Mouse (Mus musculus) large intestine, adult 2 months (tissue): ENCODE results near the gene Nek8. TPM values are rescaled to one million over a fixed set of nuclear protein-coding genes. Genes with fewer than 3 reads are reported as not detected.

Experiments
- DNase-seq: peaks from one replicate; pipeline ENCODE4 v3.0.0-alpha.2; 2012; ENCODE audit warnings: low read depth, low spot score
- WGBS: fragments of 180-500 bp; shearing (Covaris S2); methylation state at CpG from one replicate; pipeline ENCODE4 v1.1.7; 2018; 5-methylcytosine and 5-hydroxymethylcytosine counted together
- polyA plus RNA-seq: library from polyadenylated mRNA; depleted of rRNA; stranded (reverse); fragments of >200 nt; gene quantifications from 2 replicates; pipeline ENCODE4 v1.2.3, GENCODE M21; 2012; rRNA removed

Gene Nek8
- 6.6 and 9.1 TPM in 2 replicates for polyA plus RNA-seq

DNA sequence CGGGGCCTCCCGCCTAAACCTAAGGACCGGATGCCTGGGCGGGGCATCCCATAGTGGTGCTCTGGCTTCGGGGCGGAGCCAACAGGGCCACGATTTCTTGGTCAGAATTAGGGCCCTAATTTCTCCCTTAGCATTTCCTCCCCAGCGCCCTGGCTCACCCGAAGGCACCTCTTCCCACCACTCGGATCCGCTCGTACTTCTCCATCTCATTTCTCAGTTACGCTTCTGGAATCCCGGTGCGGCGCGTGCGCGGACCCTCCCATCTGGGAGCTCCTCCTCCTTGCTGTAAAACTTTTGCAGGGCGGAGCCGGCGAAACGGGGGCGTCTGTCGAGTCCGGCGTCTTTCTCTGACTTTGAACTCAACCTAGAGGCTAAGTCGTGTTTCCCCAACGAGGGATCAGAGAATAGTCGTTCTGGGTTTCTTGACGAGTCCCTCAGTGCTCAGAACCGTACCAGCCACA lies at the start of gene Nek8, which contains the start of gene Tlcd1:
TSS of gene Nek8 (minus strand) at position 274 of the 461 bp plus-strand sequence.
TSS of gene Tlcd1 (plus strand) at position 310 of the 461 bp plus-strand sequence.
- WGBS: under 1% methylated on average over 32 of the region's 32 CpGs
- peak; percentile 85 for DNase-seq

DNA sequence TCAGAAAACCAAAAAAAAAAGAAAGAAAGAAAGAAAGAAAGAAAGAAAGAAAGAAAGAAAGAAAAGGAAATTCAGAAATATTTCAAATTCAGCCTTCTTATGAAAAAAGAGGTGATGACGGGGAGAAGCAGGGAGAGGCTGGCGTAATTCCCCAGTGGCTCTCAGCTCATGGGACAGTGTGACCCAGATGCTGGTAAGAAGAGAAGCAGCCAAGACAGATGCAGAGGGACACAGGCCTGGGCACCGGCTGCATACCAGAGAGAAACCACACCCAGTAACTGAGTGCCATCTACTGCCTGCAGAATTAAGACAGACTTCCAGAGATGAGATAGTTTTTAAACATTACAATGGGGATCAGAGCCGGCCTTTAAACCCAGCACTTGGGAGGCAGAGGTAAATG lies 47.1 kb upstream of the Nek8 start:
- WGBS: 91% methylated on average over 4 of the region's 4 CpGs

DNA sequence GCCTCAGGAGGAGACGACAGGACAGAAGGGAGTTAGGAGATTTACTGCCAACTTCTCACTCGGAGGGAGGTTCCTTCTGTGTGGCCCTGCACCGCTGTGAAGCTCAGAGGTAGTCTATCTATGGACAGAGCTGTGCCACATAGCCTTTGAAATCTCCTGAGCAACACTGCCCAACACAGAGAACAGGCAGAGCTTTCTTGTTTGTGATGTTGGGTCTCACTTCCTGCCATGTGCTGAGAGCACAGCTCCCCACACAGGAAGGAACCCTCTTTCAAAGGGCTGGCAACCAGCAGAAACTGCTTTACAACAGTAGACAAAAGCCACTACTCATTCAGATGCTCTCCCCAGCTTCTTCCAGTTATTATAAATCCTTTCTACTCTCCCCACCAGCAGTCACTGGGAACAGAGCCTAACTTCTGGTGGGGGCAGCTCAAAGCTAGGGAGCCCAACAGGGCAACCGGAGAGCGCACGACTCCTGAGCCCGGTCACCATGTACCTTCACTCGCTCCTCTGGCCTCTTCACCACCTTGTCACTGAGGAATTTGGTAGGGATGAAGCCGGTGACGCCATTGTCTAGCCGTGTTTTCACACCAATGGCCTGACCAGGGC lies 39.3 kb upstream of the Nek8 start:
- DNase-seq: no peak
- 86% methylated on average over 11 of the region's 11 CpGs for WGBS

More for the DNA sequence above, 47.1 kb upstream of the Nek8 start:
- DNase-seq: no peak

DNA sequence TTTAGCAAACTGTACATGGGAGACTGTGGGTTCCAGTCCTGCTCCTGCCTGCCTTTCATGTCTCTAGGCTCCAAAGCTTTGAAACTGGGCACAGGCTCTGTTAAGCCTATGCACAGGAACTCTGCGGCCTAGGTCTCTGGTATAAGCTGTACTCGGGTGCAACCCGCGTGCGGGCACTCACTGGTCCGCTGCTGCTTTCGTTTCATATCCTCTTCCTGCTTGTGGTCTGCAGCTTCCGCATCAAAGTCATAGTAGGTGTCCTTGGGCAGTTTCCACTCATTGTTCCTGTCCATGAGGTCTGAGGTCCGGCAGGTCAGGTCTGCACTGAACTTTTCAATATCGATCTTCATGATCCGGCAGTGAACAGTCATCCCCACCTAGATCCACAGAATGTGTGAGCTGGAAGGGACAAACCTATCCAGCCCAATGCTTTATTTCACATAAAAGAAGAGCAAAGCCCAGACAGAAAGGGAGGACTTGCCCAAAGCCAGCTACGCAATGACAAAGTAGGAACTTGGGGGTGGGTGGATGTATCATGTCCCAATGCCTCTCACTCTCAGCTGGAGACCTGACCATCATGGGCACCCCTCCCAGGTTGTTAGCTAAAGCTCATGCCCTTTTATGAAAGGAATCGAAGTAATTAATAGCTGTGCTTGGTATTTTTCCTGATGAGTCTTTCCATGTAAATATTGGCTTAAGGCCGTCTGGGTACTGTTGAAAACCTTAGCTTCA lies 36.8 kb upstream of the Nek8 start:
- 84% methylated on average over 14 of the region's 14 CpGs for WGBS
- DNase-seq: no peak

DNA sequence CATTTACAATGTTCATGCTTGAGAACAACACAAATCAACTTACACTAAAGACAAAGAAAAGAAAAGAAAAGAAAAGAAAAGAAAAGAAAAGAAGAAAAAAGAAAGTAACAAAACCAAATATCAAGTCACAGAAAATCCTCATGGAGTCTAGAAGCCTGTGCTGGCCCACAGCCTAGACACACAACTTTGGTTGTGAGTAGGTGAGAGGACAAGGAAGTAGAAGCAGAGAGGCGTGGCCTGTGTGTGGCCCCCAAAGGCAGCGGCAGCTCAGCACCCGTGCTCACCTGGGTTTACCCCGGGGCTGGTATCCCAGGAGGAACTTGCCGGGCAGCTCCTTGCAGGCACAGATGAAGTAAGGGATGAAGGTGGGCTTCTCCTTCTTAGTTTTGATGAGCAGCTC lies 35.0 kb upstream of the Nek8 start:
- DNase-seq: no peak
- 42% methylated on average over 5 of the region's 5 CpGs for WGBS

DNA sequence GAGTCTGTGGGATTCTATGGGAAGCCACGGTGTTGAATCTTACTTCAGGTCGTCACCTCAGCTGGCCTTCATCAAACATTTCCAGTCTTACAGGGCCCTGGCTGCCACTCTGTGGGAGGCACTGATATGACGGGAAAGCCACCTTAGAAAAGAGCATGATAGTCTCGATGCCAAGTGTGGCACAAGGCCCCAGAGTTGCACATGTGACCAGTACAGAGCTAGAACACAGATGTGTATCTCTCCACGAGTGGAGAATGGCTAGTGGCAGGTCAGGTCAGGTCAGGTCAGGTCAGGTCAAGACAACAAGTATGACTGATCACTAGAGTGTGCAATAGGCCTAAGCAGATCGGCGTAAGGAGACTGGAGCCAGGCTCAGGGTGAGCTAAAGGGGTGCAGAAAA lies 34.1 kb upstream of the Nek8 start:
- 78% methylated on average over 7 of the region's 7 CpGs for WGBS
- no peak for DNase-seq

DNA sequence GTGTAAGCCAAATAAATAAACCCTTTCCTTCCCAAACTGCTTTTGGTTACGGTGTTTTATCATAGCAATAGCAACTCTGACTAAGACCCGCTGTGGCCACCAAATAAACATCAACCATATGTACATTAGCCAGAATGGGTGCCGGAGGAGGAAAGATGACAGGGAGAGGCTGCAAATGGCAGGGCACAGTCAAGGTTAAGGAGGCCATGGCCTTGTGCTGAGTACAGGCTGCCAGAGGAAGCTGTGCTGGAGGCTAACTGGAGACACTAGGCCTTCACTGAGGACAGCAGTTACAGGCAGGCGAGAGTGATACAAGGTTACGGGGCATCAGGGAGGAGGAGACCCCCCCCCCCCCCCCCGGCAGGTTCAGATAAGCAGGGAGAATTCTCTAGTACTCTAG lies 33.4 kb upstream of the Nek8 start:
- 90% methylated on average over 6 of the region's 6 CpGs for whole genome bisulfite sequencing
- no peak for DNase-seq

DNA sequence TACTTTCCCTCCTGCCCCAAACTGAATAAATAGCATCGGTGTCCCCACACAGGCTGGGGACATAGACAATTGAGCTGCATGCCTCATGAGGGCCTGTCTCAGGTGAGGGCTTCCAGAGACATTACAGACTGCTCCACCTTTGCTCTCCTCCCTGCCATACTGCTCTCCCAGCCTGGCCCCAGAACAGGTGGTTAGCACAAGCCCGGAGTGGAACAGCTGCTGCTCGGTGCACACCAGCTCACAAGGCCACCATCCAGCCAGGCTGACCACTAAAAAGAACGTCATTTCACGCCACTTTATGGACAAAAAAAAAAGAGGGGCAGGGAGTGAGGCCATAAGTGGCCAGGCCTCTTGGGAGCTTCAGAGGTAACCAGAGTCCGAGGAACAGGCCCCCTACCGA lies 30.7 kb upstream of the Nek8 start:
- 87% methylated on average over 7 of the region's 7 CpGs for WGBS
- DNase-seq: no peak

DNA sequence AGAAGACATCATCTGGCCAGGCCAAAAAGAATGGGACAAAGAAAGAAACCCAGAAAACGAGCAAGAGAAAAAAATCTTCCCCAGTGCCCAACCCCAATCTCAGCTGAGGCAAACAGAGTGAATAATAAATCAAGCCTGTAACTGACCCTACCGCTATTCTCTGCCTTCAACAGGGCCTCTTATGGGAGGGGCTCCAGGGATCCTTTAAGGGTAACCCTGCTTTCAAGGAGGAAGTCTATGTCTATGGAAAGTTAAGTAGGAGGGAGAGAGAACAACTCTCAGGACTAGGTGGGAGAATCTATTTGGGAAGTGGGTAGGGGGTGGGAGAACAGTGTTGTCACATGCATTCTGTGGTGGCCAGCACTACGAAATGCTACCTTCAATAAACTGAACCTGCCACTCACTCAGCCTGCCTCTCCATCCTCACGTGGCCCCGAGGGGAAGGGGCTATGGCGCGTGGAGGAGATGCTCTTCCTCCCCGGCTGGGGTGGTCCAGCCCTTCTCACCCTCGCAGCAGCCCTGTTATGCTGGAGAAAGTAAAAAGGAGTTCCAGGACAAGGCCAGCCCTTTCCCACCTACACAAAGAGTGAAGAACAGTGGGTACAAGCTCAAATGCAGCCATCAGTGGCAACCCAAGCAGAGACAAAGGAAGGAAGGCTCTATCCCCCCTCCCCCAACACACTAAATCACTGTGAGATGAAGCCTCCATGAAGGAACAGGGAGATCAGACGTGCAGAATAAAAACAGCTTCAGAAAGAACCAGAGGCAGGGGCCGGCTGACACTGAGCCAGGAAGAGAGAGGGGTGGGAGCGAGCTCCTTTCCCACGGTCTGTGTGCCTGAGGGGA lies 29.1 kb upstream of the Nek8 start:
- 66% methylated on average over 13 of the region's 13 CpGs for WGBS
- no peak for DNase-seq

DNA sequence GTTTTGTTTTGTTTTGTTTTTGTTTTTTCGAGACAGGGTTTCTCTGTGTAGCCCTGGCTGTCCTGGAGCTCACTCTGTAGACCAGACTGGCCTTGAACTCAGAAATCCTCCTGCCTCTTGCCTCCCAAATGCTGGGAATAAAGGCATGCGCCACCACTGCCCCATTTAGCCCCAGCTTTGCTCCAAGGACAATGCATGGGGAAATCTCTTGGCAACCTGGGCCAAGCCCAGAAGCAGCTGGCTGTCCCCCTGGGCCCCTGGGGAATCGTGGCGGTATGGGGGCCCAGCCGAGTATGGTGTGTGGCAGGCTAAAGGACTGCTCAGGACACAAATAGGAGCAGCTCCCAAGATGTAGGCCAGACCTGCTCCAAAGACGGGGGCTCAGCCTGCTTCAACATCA lies 27.8 kb upstream of the Nek8 start:
- no peak for DNase-seq
- 82% methylated on average over 6 of the region's 6 CpGs for WGBS

DNA sequence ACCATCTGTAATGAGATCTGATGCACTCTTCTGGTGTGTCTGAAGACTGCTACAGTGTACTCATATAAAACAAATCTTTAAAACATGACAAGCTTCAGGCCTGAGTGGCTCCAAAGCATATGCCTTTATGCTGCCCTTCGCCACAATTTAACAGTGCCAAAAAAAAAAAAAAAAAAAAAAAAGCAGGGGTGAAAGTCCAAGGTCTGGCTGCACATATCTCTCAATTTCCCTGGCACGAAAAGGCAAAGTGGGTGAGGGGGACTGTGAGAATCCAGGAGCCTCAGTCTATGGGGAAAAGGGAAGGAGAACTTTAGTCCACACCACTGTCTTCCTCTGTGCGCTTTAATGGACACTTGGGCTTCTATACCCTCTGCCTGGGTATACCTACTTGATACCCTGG lies 25.9 kb upstream of the Nek8 start:
- 48% methylated on average over 3 of the region's 3 CpGs for WGBS

DNA sequence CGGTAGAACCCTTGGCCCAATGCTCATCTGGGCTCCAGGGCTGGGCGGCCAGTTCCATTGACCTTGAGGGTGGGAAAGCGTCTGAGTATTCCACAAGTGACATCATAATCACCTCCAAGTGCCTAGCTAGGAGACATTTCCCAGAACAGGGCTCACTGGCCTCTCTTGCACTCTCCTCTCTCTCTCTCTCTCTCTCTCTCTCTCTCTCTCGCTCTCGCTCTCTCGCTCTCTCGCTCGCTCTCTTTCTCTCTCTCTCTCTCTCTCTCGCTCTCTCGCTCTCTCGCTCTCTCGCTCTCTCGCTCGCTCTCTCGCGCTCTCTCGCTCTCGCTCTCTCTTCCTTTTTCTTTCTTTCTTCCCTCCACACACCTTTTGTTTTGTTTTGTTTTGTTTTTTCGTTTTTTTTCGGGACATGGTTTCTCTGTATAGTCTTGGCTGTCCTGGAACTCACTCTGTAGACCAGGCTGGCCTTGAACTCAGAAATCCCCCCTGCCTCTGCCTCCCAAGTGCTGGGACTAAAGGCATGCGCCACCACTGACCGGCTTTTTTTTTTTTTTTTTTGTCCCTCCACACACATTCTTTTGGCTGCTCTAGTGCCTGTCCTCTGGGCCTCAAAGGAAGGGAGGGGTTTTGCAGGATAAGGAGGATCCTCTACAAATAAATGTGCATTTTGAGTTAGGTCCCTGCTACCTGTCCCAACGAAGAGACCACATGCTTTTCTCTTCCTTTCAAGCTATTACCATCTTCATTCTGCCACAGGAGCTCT lies 18.8 kb upstream of the Nek8 start:
- no peak for DNase-seq
- 59% methylated on average over 23 of the region's 23 CpGs for WGBS

More for the DNA sequence above, 25.9 kb upstream of the Nek8 start:
- DNase-seq: no peak

DNA sequence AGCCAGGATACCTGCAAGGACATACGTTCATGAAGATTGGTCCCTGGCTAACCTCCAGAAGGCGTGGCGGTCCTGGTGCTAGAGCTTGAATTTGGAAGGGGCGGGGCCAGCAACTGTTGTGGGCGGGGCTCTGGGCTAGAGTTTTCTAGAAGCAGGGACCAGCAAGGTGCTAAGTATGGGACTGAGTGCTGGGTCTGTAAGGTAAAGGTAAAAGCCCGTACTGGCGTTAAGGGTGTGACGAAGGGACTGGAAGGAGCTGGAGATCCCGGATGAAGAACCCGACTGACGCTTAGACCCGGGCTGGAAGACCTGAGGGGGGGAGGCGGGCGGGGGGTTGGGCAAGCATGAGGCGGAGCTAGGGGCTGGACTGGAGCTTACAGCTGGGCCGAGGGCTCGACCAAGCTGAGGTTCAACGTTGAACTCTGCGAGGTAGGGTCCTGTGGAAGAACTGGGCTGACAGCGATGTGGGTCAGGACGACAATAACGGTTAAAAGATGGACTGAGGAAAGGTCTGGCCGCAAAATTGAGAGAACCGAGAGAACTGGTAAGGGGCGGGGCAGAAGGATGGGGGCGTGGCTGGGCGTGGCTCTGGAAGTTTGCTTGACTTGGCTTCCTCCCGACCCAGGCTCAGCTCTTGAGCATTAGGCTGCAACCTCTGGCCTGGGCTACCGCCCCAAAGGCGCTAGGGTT lies 18.1 kb upstream of the Nek8 start:
- DNase-seq: no peak
- 1% methylated on average over 30 of the region's 30 CpGs for WGBS

DNA sequence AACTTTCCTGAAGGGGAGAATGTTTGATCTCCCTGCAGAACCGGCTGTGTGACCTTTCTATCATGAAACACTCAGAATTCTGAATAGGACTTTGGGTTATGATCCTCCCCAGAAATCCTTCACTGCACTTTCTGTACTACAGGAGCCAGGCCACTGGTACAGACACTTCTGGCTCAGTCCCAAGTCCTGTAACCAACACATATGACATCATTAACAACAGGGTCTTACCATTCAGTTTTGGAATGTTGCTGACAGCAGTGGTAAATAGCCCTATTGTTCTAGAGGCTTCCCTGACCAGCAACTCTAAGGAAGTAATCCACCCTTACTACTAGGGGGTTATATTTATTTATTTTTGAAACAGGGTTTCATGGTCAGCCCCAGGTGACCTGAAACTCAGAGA lies 16.6 kb upstream of the Nek8 start, which contains the start of gene Proca1:
TSS of gene Proca1 (plus strand) at position 280 of the 400 bp plus-strand sequence.
- no peak for DNase-seq
- WGBS: 33% methylated on average over 1 of the region's 1 CpGs

DNA sequence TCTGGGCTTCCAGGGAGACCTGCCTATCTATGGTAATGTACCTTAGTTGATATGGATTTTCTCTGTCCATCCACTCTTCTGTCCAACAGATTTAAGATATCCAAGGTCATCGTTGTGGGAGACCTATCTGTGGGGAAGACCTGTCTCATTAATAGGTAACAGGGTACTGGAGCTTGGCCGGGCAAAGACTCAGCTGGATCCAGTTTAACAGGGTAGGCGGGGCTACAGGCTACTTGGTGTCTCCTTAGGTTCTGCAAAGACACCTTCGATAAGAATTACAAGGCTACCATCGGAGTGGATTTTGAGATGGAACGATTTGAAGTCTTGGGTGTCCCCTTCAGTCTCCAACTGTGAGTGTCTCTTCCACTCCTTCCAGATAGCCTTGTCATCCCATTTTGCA lies 13.6 kb upstream of the Nek8 start:
- WGBS: 41% methylated on average over 6 of the region's 6 CpGs
- DNase-seq: no peak

DNA sequence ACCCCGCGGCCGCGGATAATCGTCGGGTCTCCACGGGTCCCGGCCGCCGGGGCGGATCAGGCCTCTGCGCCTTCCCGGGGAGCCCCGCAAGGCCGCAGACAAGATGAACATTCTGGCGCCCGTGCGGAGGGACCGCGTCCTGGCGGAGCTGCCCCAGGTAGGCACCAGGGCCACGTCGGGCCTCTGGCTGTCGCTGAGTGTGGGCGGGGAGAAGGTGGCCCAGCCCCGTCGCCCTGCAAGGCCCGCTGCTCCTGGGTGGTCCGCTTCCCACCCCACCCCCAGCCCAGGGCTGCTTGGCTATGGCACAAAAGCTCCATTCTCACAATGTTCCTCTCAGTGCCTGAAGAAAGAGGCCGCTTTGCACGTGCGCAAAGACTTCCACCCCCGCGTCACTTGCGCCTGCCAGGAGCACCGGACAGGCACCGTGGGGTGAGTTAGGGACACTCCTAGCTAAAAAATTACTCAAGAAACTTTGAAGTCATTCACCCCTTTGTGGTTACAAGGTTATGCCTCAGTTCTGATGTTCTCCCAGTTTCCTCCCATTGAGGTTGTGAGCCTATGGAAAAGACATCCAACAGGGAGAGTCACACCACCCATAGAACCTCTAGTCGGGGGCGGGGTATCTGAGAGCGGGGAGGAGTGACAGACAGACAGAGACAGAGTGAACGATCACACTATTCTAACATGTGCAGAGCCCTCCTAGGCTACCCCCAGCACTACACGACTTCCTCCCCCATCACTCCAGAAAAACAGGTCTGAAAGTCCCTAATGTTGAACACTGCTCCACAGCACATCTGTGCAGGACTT lies 13.0 kb upstream of the Nek8 start:
- no peak for DNase-seq
- WGBS: 2% methylated on average over 42 of the region's 42 CpGs

DNA sequence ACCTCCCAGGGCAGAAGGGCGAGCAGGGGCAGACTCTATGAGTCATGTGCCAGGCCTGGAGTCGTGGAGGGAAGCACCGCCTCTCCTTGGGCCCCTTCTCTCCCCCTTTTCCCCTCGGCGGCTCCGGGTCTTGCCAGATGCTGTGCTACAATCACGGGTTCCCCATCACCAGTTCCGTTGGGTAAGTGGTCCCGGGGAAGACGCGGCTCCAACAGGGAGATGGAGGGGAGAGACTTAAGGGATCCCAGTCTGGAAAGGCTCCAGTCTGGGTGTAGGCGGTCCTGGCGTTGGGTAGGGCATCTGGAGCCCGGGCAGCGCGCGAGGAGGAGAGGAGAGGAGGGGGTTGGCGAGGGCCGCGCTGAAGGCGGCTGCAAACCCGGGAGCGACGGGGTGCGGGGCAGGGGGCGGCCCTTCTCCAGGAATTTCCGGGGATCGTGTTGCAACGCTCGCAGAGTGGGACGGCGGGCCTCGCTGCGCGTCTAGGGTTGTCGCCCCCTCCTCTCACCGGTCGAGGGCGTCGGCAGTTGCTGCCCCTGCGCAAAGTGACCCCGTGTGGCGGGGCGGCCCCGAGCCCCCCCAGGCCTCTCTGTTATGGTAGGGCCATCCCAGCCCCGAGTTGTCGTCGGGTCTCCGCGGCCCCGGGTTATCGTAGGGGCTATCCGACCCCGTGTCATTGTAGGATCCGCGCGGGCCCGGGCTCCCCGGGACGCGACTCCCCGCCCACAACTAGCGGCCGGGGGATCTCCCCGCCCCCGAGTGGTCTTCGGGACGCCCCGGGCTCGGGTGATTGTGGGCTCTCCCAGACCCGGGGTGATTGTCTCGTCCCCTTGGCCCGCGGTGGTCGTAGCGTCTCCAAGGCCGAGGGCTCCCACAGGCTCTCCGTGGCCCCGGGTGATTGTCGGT lies 12.1 kb upstream of the Nek8 start, which contains the start of gene Rab34:
TSS of gene Rab34 (plus strand) at position 100 of the 903 bp plus-strand sequence.
- 3% methylated on average over 80 of the region's 80 CpGs for WGBS
- no peak for DNase-seq
